Mouse (Mus musculus) c-Kit-positive CD71-positive TER-119-negative erythroid progenitor cells, embryonic 14.5 days (primary cell): Measurements from ENCODE around the gene Tmem54.

Experiments
- DNase-seq: peaks from one replicate; pipeline ENCODE4 v3.0.0-alpha.2; 2013; ENCODE audit warnings: low read depth

Tmem54 gene

DNA sequence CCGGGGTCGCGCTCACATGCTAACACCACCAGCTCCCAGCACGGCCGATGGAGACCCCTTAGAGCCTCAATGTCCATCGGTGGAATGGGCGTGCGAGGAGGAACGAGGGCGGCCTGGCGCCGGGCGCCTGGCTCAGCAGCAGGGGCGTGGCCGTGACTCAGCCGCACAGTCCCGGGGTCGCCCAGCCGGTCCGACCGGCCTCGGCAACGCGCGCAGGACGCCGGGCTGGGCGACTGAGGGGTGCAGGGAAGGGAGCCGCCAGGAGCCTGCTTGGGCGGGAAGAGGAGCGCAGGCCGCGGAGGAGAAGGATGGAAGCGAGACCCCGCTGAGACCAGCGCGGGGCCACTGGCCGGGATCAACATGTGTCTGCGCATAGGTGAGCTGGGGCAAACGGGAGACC, at the start of gene Tmem54:
Tmem54 (plus strand) TSS at position 193 of the 400 bp plus-strand sequence.
- DNase-seq = no peak

GRCm38 (mm10) chr4:129055562-129055961, 49.8 kb upstream of the Tmem54 start:
- DNase-seq = no peak

- DNase-seq = peak; percentile 84
These were observed 47.7 kb upstream of the Tmem54 start for GRCm38 (mm10) chr4:129057533-129058206.

- DNase-seq = no peak
These were observed 46.9 kb upstream of the Tmem54 start, which contains the start of gene Rnf19b for GRCm38 (mm10) chr4:129058207-129059092. TSS of gene Rnf19b (plus strand) at chr4:129058271.

GRCm38 (mm10) chr4:129059125-129059551, 46.2 kb upstream of the Tmem54 start:
- no peak for DNase-seq

DNA sequence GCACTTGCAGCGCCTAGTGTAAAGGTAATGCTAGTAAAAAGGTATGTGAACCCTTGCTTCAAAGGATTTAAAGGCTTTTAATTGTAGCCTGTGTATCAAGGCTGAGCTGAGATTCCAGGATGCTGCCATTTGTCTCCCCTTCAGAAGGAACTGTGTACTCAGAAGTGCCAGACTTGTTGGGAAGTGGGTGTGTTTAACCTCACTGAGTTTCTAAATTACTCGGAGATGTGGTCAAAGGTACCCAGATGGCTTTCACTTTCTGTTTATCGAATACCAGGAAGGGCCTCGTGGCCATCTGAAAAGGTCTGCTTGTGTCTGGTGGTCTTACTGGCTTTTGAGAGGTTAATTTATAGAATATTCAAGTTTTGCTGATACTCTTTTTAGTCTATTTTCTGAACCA, 45.4 kb upstream of the Tmem54 start:
- no peak for DNase-seq

DNA sequence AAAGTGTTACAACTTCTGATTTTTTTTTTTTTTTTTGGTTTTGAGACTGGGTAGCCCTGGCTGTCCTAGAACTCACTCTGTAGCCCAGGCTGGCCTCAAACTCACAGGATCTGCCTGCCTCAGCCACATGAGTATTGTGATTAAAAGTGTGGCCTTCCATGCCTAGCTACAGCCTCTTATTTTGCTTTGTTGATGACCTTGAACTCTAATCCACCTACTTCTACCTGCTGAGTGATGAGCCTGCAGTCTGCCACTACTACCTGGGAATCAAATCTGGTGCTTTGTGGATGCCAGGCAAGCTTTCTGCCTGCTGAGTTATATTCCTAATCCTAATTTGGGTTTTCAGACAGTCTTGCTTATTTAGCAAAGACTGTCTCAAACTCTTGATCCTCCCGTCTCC, 43.9 kb upstream of the Tmem54 start:
- DNase-seq = no peak

DNA sequence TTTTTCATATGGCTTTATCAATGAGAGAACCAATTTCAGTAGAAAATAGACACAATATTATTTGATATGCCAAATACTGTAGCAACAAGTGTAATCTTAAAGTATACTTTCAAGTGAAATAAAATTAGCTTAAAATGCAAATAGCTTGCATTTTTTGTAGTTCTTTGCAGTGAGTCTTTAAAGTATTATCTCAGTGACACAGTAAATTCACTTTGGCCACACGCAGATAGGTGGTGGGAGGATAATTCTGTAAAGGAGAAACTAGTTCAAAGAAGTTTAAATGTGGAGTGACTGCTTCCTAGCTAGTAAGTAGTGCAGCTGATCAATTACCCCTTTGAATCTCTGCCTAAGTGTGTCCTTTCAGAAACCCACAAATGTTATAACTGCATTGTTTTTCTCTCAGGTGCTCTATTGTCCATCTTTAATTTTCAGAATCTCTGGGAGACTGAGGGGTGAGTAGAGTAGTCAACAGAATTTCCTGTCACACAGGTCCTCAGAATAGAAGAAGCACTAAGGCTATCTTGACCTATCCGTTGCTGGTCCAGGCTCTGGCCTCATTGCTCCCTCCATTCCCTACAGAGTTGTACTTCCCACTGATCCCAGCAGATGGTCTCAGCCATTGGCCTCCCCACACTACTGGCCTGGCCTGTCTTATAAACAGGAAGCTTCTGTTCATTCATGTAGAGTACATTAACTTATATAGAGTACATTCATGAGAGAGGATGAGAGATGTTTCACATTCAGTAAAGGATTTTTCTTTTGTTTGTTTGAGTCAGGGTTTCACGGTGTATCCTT, 42.9 kb upstream of the Tmem54 start:
- no peak for DNase-seq

GRCm38 (mm10) chr4:129065688-129066236, 39.6 kb upstream of the Tmem54 start:
- DNase-seq = no peak

GRCm38 (mm10) chr4:129067638-129068415, 37.5 kb upstream of the Tmem54 start:
- no peak for DNase-seq

GRCm38 (mm10) chr4:129068848-129069247, 36.5 kb upstream of the Tmem54 start:
- no peak for DNase-seq

GRCm38 (mm10) chr4:129079126-129079525, 26.2 kb upstream of the Tmem54 start:
- DNase-seq = no peak

DNA sequence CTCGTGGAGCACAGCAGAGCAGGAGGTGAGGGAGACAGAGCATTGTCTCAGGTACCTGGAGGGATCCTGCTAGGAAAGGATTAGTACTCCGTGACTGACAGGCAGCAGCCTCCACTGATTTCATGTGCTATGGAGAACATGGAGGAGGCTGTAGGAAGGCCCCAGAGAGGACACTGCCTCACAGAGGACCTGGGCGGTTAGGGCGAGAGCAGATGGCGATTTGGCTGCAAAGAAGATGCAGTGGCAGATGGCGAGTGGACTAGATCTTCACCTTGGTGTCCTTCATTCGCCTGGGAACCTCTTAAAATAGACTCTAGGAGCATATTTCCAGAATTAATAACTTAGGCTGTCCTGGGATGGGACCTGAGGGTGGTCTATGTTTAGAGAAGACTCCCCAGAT, 24.3 kb upstream of the Tmem54 start:
- no peak for DNase-seq

DNA sequence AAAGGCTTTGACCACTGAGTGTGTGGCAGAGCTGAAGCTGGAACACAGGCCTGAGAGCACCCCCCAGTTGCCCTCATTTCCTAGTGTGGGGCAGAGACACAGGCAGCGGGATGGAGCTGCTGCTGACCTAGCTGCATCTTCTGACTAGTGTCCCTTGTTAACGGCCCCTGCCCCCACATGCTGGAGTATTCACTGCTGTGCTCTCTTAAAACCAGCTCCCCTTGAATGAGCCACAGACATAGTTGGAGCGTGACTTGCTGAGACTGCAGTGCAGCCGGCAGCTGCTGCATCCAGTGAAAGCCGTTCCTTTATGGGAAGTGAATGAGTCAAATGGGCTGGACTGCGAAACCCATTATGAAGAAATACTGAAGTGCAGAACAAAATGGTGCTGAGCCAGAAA, 23.8 kb upstream of the Tmem54 start:
- DNase-seq = no peak

DNA sequence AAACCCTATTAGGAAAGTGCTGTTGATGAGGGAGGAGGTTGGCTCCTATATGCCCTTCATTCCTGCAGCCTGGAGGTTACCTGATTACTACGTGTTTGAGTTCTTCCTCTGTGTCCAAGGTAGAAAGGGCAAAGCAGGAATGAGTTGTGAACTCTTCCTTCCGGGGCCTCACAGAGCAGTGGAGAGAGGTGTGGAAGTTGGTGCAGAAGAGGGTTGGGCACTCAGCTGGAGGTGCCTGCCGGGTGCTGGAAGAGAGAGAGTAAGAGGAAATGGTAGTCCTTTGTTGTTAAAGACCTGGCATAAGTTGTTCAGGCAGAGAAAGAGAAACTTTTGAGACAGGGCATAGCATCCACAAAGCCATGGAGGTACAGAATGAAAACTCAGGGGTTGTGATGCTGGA, 23.4 kb upstream of the Tmem54 start:
- DNase-seq = no peak

- DNase-seq = peak; percentile 68
These were observed 22.8 kb upstream of the Tmem54 start for GRCm38 (mm10) chr4:129082379-129083115.

DNA sequence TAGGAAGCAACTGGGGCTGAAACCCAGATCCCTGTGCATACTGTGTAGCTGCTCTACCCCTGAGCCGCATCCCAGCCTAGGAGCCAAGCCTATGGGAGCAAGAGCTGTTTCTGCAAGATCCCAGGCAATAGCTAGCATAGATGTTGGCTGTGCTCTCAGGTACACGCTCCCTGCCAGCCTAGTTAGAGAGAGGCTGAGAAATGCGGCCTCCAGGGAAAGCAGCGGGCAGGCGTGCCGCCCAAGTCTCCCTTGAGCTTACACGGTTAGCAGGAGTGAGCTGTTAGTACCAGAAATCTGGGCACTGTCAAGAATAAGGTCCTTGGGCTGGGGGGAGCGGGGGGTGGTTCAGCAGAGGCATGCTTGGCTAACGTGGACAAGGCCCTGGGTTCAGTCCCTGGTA, 20.5 kb upstream of the Tmem54 start:
- no peak for DNase-seq

GRCm38 (mm10) chr4:129086078-129086477, 19.3 kb upstream of the Tmem54 start:
- DNase-seq = peak; percentile 63

DNA sequence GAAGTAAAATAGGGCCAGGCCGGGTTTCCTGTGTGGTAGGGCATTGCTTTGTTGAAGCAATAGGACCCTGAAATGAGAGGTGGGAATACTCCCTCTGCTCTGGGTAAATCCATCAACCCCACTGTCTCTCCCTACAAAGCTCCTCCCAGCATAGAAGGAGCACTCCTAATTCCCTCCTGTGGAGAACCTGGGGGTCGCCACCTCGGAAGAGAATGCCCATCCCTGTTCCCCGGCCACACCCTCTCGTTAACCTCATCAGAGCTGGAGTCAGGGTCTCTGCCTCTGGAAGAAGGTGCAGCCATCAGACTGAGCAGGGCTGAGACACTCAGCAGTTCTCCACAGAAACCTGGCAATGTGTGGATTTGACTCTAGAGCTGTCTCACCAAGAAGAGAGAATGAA, 17.5 kb upstream of the Tmem54 start:
- DNase-seq = no peak

- DNase-seq = no peak
These were observed 10.1 kb upstream of the Tmem54 start for GRCm38 (mm10) chr4:129095276-129095675.

- no peak for DNase-seq
These were observed 8.3 kb upstream of the Tmem54 start for GRCm38 (mm10) chr4:129097006-129097405.
